Mouse (Mus musculus) layer of hippocampus, postnatal 25 days (tissue): ENCODE measurements around the gene Cox6a2. TPM values are rescaled to one million over a fixed set of nuclear protein-coding genes. Genes with fewer than 3 reads are reported as not detected.
A peak's percentile ranks its signal among the peaks of the same experiment; 100 is the strongest.
"Not testable (repeated sequence)": the region's sequence is repeated elsewhere in the genome, so short reads cannot be mapped to it uniquely, and the experiment has no call there.

Experiments used
- DNase-seq, 2 experiments: peaks; one replicate each; pipeline ENCODE4 v3.0.0; 2022; ENCODE audit warnings: mixed read lengths in 2 of 2, low spot score in 1 of 2; ENCODE audit errors: extremely low spot score in 1 of 2
- total RNA-seq, 2 experiments: library from RNA; stranded (reverse); gene quantifications; 2 replicates each; pipeline ENCODE4 v1.2.3; 2021

Cox6a2 gene
- total RNA-seq, 2 experiments from 2014 or later: 2.7 to 4.4 TPM

DNA sequence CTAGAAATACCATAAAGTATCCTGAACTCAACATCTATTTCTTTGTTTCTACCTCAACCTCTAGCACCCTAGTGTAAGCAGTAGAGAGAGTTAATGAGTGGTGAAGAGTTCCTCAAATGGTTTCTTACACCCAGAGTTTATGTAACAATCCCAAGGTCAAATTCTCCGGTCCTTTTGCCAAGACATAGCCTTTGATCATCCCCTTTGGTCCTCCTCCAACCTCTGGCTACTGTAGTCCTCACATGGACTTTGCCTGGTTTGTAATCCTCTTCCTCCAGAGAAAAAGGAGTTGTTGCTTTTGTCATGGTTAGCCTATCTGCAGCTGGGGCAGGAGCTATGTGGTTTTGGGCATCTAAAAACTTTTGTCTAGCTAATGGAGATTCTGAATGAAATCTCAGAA, 29.3 kb upstream of the Cox6a2 start:
- DNase-seq: no peak

DNA sequence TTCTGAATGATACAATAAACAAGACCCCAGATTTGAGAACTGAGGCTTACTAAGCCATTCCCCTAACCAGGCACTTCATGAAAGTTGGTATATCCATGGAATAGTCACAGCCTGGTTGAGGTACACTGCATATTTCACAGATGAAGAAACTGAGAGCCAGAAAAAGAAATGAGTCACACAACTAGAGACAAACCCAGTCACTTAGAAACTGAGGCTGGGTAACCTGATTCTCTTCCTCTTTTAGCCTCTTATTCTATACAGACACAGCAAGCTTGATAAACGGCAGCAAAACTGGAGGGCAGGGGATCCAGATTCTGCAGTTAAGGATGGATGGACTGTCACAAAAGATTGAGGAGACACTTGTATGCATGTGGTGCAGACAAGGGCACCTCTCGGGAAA, 28.6 kb upstream of the Cox6a2 start:
- no peak for DNase-seq

GRCm38 (mm10) chr7:128231741-128232140, 25.6 kb upstream of the Cox6a2 start:
- DNase-seq: no peak

DNA sequence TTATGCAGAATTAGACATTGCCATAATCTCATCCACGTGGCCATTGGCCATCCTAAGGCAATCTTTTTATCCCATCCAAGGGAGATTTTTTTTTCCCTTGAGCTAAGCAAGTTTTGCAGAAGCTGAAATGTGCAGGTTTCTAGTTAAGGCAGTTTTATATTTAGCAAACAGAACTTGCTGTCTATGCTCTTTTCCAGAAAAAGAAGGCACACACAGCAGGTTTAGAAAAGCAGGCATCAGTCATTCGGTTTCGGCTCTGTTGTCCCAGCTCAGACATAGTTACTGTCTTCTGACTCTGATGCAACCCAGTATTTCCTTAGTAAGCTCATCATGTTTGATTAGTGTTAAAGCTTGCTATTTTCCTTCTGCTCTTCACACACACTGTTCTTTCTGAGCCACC, 14.7 kb upstream of the Cox6a2 start:
- DNase-seq: no peak

- no peak for DNase-seq
Observed at GRCm38 (mm10) chr7:128219952-128220351, 13.8 kb upstream of the Cox6a2 start.

- DNase-seq: no peak
Observed at GRCm38 (mm10) chr7:128209826-128210225, 3.6 kb upstream of the Cox6a2 start.

- peak; percentile 14 to 69 for DNase-seq
Observed at GRCm38 (mm10) chr7:128208187-128208586, 2.0 kb upstream of the Cox6a2 start.

- DNase-seq: no peak
Observed at GRCm38 (mm10) chr7:128205695-128206094, 492 bp downstream of the Cox6a2 start.

- no peak for DNase-seq
Observed at GRCm38 (mm10) chr7:128204179-128204578, 2.0 kb downstream of the Cox6a2 start.

- DNase-seq: no peak
Observed at GRCm38 (mm10) chr7:128203071-128203470, 3.1 kb downstream of the Cox6a2 start.

DNA sequence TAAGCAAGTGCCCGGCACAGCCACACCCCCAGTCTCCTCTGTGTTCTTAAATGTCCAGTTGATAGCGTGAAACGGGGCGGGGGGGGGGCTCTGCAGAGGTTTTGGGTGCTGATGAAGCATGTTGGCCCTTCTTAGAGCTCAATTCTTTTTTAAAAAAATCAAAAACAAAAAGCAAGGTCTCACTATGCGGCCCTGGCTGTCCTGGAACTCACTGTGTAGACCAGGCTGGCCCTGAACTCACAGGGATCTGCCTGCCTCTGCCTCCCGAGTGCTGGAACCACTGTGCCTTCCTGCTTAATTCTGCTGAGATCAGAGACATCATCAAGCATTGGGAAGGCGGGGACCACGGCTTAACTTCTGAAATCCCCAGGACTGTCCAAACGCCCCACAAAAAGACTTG, 4.6 kb downstream of the Cox6a2 start:
- no peak for DNase-seq

DNA sequence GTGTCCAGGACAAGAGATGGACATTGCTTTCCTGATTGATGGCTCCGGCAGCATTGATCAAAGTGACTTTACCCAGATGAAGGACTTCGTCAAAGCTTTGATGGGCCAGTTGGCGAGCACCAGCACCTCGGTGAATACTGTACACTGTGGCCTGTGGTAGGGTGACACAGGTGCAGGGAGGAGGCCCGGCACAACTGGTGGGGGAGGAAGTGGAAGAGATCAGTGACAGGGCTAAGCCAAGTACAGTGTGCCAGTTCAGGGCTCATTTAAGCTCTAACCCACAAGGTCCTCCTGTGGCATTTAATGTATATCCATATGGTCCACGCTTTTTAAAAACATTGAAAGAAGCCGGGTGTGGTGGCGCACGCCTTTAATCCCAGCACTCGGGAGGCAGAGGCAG, 24.5 kb downstream of the Cox6a2 start:
- DNase-seq: no peak

DNA sequence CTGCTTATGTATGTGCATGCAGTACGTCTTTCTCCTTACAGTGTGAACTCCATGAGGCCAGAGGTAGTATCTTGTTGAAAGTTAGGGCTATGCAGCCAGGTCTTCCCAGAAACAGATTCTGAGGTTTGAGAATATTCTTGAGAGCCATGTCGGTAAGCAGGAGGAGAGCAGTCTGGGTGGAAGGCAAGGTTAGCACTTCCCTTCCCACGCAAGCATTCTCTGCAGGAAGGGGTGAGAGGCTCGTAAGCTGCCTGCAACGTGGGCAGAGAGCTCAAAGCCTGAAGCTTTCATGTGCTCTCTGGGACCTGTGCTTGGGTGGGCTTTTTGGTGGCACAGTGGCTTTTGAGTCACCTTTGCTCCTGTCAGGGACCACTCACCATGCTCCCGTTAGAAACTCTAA, 25.6 kb downstream of the Cox6a2 start:
- DNase-seq: no peak

- no peak for DNase-seq
Observed at GRCm38 (mm10) chr7:128180126-128180525, 26.1 kb downstream of the Cox6a2 start.

- no peak for DNase-seq
Observed at GRCm38 (mm10) chr7:128178385-128178784, 27.8 kb downstream of the Cox6a2 start.

DNA sequence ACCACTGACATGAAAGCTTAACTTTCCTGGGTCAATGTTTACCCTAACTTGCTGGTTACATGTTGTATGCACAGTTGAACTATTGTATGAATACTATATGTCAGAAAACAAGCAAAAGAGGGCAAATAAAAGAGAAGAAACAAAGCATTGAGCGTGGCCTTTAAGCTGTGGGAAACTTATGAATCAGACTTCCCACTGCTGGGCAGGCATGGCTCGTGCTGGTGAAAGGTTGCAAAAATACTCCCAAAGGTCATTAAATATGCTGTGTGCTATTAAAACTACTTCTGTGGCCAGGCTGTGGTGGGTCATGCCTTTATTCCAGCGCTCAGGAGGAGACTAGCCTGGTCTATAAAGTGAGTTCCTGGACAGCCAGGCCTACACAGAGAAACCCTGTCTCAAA, 36.2 kb downstream of the Cox6a2 start:
- DNase-seq: no peak

DNA sequence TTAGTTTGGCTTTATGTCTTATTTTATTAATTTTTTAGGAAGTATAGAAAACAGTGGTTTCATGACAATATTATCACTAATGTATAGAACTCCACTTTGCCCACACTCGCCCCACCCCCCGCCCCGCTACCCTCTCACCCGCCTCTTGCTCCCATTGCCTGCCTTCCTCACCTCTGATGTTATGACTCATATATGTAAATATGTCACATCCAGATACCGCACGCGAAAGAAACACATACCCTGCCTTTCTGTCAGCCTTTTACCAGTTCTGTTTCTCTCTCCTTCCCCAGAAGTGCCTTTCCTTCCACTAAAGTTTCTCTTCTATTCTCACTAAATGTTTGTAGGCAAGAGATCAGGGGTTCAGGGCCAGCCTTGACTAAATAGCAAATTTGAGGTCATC, 39.8 kb downstream of the Cox6a2 start:
- no peak for DNase-seq

GRCm38 (mm10) chr7:128164001-128164400, 42.2 kb downstream of the Cox6a2 start:
- DNase-seq: no peak

- not testable (repeated sequence) for DNase-seq
Observed at GRCm38 (mm10) chr7:128158688-128159354, 47.4 kb downstream of the Cox6a2 start.
